Mouse (Mus musculus): ENCODE measurements around the gene Gm10428. TPM values are rescaled to one million over a fixed set of nuclear protein-coding genes. Genes with fewer than 3 reads are reported as not detected.

Gene Gm10428
- not detected for polyA plus RNA-seq (2017; shearing (Covaris generic))

DNA sequence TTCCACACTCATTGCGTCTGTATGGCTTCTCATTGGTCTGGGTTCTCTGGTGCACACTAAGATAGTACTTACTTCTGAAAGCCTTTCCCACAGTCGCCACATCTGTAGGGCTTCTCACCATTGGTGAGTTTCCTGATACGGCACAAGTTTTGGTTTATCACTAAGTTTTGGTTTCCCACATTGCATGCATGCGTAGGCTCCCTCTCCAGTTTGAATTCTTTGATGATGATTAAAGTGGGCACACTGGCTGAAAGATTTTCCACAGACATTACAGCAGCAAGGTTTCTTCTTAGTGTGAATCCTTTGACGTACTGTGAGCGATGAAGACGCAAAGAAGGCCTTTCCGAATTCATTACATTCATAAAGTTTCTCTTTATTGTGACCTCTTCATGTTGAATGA, at the start of gene Gm10428:
Gm10428 (plus strand) TSS at position 321 of the 400 bp plus-strand sequence.

DNA sequence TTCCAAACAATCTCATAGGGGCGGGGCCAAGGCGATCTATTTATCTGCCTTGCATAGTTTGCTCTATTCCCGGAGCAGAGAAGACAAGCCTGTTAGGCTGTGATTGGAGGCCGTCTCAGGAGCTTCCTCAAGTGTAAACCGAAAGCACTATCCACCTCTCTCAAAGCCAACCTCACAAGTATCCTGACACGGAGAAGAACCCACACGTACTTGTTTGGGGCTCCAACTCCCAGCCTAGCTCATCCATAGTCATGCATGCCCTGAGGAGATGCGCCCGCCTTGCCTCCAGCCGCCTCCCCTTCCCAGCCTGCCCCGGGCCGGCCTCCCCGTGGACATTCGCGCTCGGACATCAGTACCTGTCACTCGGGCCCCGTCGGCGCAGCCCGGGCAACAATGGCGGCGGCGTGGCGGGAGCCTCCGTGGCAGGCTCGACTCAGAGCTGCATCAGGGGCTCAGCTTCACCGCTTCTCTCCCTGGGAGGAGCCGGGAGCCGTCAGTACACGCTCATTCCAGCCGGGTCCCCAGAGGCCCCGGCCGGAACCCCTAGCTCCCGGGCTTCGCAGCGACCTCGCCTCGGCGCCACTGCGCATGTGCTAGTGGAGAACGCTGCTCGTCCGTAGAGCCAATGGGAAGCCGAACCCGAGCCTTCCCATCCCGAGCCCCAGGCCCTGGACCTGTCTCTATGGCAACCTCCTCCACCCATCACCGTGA, 21.4 kb upstream of the Gm10428 start, which contains the start of gene Zfp287:
Zfp287 (minus strand) TSS at position 595 of the 711 bp plus-strand sequence.

DNA sequence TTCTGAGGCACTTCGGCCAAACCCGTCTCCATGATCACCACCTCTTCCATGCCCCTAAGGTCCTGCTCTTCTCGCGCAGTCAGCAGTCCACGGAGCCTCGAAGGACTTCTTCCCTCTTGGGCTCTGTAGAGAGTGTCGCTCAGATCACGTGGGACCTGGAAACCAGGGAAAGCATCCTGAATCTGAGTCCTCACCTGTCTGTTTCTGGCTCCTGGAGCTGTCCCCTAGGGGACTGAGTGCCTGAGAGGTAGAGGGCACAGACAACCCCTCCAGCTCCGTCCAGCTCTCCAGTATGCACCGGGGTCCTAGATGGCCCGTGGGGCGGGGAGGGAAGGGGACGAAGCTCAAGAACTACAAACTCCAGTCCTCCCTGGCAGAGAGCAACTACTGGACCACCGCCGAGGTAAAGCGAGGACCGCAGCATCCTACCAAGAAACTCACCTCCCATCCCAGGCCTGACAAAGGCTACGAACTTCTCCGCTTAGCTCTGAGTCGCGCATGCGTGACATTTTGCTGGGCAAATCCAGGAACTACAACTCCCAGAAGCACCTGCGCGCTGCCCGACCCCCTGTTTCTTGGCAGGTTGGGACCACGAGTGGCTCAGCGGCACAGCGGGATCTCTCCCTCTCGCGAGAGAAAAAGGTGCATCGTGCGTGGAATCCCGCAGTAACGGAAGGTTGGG, 36.2 kb downstream of the Gm10428 start, which contains the start of gene Zfp286:
Zfp286 (minus strand) TSS at position 528 of the 682 bp plus-strand sequence.

Other genes starting within 250 kb of the Gm10428 start
- gene Cenpv, start 213.8 kb upstream of the Gm10428 start, polyA plus RNA-seq (2017; shearing (Covaris generic)) = not detected
- gene Ubb, start 201.9 kb upstream of the Gm10428 start, polyA plus RNA-seq (2017; shearing (Covaris generic)) = 2,601 TPM
- 129 TPM for gene Trpv2, start 178.6 kb upstream of the Gm10428 start, polyA plus RNA-seq (2017; shearing (Covaris generic))
- 1.6 TPM for gene Lrrc75a, start 104.6 kb upstream of the Gm10428 start, polyA plus RNA-seq (2017; shearing (Covaris generic))
- gene Mmgt2, start 104.4 kb upstream of the Gm10428 start, polyA plus RNA-seq (2017; shearing (Covaris generic)) = 44.2 TPM
- gene Zfp287, start 21.2 kb upstream of the Gm10428 start, polyA plus RNA-seq (2017; shearing (Covaris generic)) = 33.2 TPM
- gene Zfp286, start 36.4 kb downstream of the Gm10428 start, polyA plus RNA-seq (2017; shearing (Covaris generic)) = 2.8 TPM
- 2.5 TPM for gene Trim16, start 67.1 kb downstream of the Gm10428 start, polyA plus RNA-seq (2017; shearing (Covaris generic))
- 4.4 TPM for gene Fbxw10, start 94.0 kb downstream of the Gm10428 start, polyA plus RNA-seq (2017; shearing (Covaris generic))
- gene Tvp23b, start 126.4 kb downstream of the Gm10428 start, polyA plus RNA-seq (2017; shearing (Covaris generic)) = 57.3 TPM
- not detected for gene Cdrt4, start 198.1 kb downstream of the Gm10428 start, polyA plus RNA-seq (2017; shearing (Covaris generic))

Data from activated CD4-positive, CD25-positive, alpha-beta regulatory T cell, adult 9 weeks (primary cell).